Mouse (Mus musculus) intestine, embryonic 16.5 days (tissue): ENCODE data around the gene Sln. TPM values are rescaled to one million over a fixed set of nuclear protein-coding genes. Genes with fewer than 3 reads are reported as not detected.

Experiments used
- ATAC-seq: fragments of 200-750 bp; cut with Nextera tagmentation; 2 replicates; pipeline ENCODE4 v1.8.0; 2017; ENCODE audit warnings: moderate TSS enrichment, moderate library complexity
- H3K27ac ChIP-seq: fragments of 300-500 bp; sonication (generic); 2 replicates; pipeline ENCODE4 v1.5.1; 2014; ENCODE audit warnings: mild to moderate bottlenecking, low read length
- H3K27me3 ChIP-seq: fragments of 300-500 bp; sonication (generic); replicated peaks from 2 replicates; pipeline ENCODE4 v1.6.1; 2014; ENCODE audit warnings: low read length, control low read depth, mixed read lengths; ENCODE audit not compliant: control insufficient read depth, insufficient read depth
- H3K36me3 ChIP-seq: fragments of 300-500 bp; sonication (generic); 2 replicates; pipeline ENCODE4 v1.6.1; 2014; ENCODE audit warnings: low read length, control low read depth; ENCODE audit not compliant: control insufficient read depth, insufficient read depth
- H3K4me1 ChIP-seq: fragments of 300-500 bp; sonication (generic); 2 replicates; pipeline ENCODE4 v1.6.1; 2014; ENCODE audit warnings: low read length, control low read depth, mixed read lengths; ENCODE audit not compliant: control insufficient read depth, insufficient read depth
- H3K4me2 ChIP-seq: fragments of 300-500 bp; sonication (generic); 2 replicates; pipeline ENCODE4 v1.6.1; 2014; ENCODE audit warnings: low read depth, low read length, control low read depth
- H3K4me3 ChIP-seq: fragments of 300-500 bp; sonication (generic); 2 replicates; pipeline ENCODE4 v1.5.1; 2014; ENCODE audit warnings: mild to moderate bottlenecking, low read length
- H3K9ac ChIP-seq: fragments of 300-500 bp; sonication (generic); 2 replicates; pipeline ENCODE4 v1.6.1; 2014; ENCODE audit warnings: low read depth, low read length
- H3K9me3 ChIP-seq: fragments of 300-500 bp; sonication (generic); 2 replicates; pipeline ENCODE4 v1.6.1; 2016; ENCODE audit warnings: low read length, control low read depth; ENCODE audit not compliant: control insufficient read depth
- WGBS: fragments of 180-500 bp; shearing (Covaris S2); extraction: QIAGEN DNeasy Blood & Tissue Kit; methylation state at CpG from one replicate; pipeline ENCODE4 v1.1.7; 2014; 5-methylcytosine and 5-hydroxymethylcytosine counted together
- polyA plus RNA-seq: library from polyadenylated mRNA; unstranded; fragments of >200 nt; fragmentation: Nextera tagmentation; extraction: Ambion mirVana; gene quantifications from 2 replicates; pipeline ENCODE4 v1.2.1, GENCODE M21; 2015

Sln gene
- 0.92 and 1.0 TPM in 2 replicates for polyA plus RNA-seq

- 85% methylated on average over 4 of the region's 4 CpGs for WGBS
- Histone ChIP-seq H3K36me3 (no peaks in the 10 kb centered on the region), H3K4me3 (no peak within 1 kb of the TSS), H3K27me3 (no peaks in the 10 kb centered on the region), H3K4me1 (no peaks in the 10 kb centered on the region), H3K9ac (no peak within 1 kb of the TSS), H3K9me3 (no peaks in the 10 kb centered on the region), H3K4me2 (no peak within 1 kb of the TSS), H3K27ac (no peak within 1 kb of the TSS)
- no peak for ATAC-seq
Observed at GRCm38 (mm10) chr9:53849864-53850263, at the start of gene Sln. TSS of gene Sln (plus strand) at chr9:53850164.

- Histone ChIP-seq H3K27ac (no peak overlapping the region), H3K9ac (no peak overlapping the region), H3K4me2 (no peak overlapping the region), H3K4me3 (no peak overlapping the region), H3K9me3 (no peaks in the 10 kb centered on the region), H3K27me3 (no peaks in the 10 kb centered on the region), H3K4me1 (no peaks in the 10 kb centered on the region), H3K36me3 (no peaks in the 10 kb centered on the region)
- no peak for ATAC-seq
- WGBS = 96% methylated on average over 7 of the region's 7 CpGs
Observed at GRCm38 (mm10) chr9:53802921-53803320, 47.0 kb upstream of the Sln start.

GRCm38 (mm10) chr9:53806496-53807086 lies 43.4 kb upstream of the Sln start:
- 32% methylated on average over 7 of the region's 7 CpGs for WGBS
- H3K9ac ChIP-seq = no peak overlapping the region
- H3K4me3 ChIP-seq = no peak overlapping the region
- no peaks in the 10 kb centered on the region for H3K36me3 ChIP-seq
- no peak overlapping the region for H3K4me2 ChIP-seq
- no peaks in the 10 kb centered on the region for H3K27me3 ChIP-seq
- H3K9me3 ChIP-seq = no peaks in the 10 kb centered on the region
- no peak for ATAC-seq
- no peaks in the 10 kb centered on the region for H3K4me1 ChIP-seq
- H3K27ac ChIP-seq = no peak overlapping the region

- ATAC-seq = peak; percentile 88
- no peak overlapping the region for H3K4me2 ChIP-seq
- no peak overlapping the region for H3K4me3 ChIP-seq
- H3K4me1 ChIP-seq = no peaks in the 10 kb centered on the region
- no peaks in the 10 kb centered on the region for H3K27me3 ChIP-seq
- H3K9me3 ChIP-seq = no peaks in the 10 kb centered on the region
- no peak overlapping the region for H3K9ac ChIP-seq
- 84% methylated on average over 6 of the region's 6 CpGs for WGBS
- no peaks in the 10 kb centered on the region for H3K36me3 ChIP-seq
- H3K27ac ChIP-seq = no peak overlapping the region
Observed at GRCm38 (mm10) chr9:53813418-53813817, 36.5 kb upstream of the Sln start.

- Histone ChIP-seq H3K4me1 (no peaks in the 10 kb centered on the region), H3K9me3 (no peaks in the 10 kb centered on the region), H3K27ac (no peak overlapping the region), H3K36me3 (no peaks in the 10 kb centered on the region), H3K4me2 (no peak overlapping the region), H3K27me3 (no peaks in the 10 kb centered on the region), H3K9ac (no peak overlapping the region), H3K4me3 (no peak overlapping the region)
- ATAC-seq = no peak
- WGBS = 41% methylated on average over 4 of the region's 4 CpGs
Observed at GRCm38 (mm10) chr9:53818760-53819159, 31.2 kb upstream of the Sln start.

- no peak overlapping the region for H3K9ac ChIP-seq
- H3K4me1 ChIP-seq = 0 out of 2 replicates have a peak, but pooled peaks cover 4% of the 10 kb centered on the region
- H3K27ac ChIP-seq = no peak overlapping the region
- H3K4me3 ChIP-seq = no peak overlapping the region
- peak; percentile 62 for ATAC-seq
- no peaks in the 10 kb centered on the region for H3K36me3 ChIP-seq
- no peaks in the 10 kb centered on the region for H3K27me3 ChIP-seq
- H3K9me3 ChIP-seq = no peaks in the 10 kb centered on the region
- H3K4me2 ChIP-seq = no peak overlapping the region
- 9% methylated on average over 9 of the region's 9 CpGs for WGBS
Observed at GRCm38 (mm10) chr9:53825318-53825717, 24.6 kb upstream of the Sln start.

- WGBS = 15% methylated on average over 14 of the region's 14 CpGs
- H3K9ac ChIP-seq = peak overlapping the region; percentile 38
- ATAC-seq = peak; percentile 39; the same call in 1 of the 2 replicates
- H3K9me3 ChIP-seq = no peaks in the 10 kb centered on the region
- H3K27me3 ChIP-seq = no peaks in the 10 kb centered on the region
- peak overlapping the region; percentile 44 for H3K4me3 ChIP-seq
- peak overlapping the region; percentile 47 for H3K4me2 ChIP-seq
- H3K36me3 ChIP-seq = no peaks in the 10 kb centered on the region
- H3K4me1 ChIP-seq = 0 out of 2 replicates have a peak, but pooled peaks cover 4% of the 10 kb centered on the region
- no peak overlapping the region for H3K27ac ChIP-seq
Observed at GRCm38 (mm10) chr9:53829081-53829865, 20.7 kb upstream of the Sln start.

- 27% methylated on average over 2 of the region's 2 CpGs for WGBS
- peak; percentile 23; the same call in 1 of the 2 replicates for ATAC-seq
- peak overlapping the region; percentile 47 for H3K4me2 ChIP-seq
- no peak overlapping the region for H3K27ac ChIP-seq
- no peaks in the 10 kb centered on the region for H3K9me3 ChIP-seq
- H3K4me3 ChIP-seq = peak overlapping the region; percentile 44
- no peaks in the 10 kb centered on the region for H3K36me3 ChIP-seq
- no peaks in the 10 kb centered on the region for H3K27me3 ChIP-seq
- H3K9ac ChIP-seq = peak overlapping the region; percentile 38
- 0 out of 2 replicates have a peak, but pooled peaks cover 4% of the 10 kb centered on the region for H3K4me1 ChIP-seq
Observed at GRCm38 (mm10) chr9:53829866-53830209, 20.1 kb upstream of the Sln start.

GRCm38 (mm10) chr9:53835039-53835438 lies 14.9 kb upstream of the Sln start:
- 50% methylated on average over 3 of the region's 3 CpGs for WGBS
- Histone ChIP-seq H3K27ac (no peak overlapping the region), H3K27me3 (no peaks in the 10 kb centered on the region), H3K9me3 (no peaks in the 10 kb centered on the region), H3K4me1 (no peaks in the 10 kb centered on the region), H3K4me3 (no peak overlapping the region), H3K9ac (no peak overlapping the region), H3K4me2 (no peak overlapping the region), H3K36me3 (no peaks in the 10 kb centered on the region)
- ATAC-seq = no peak
